Mouse (Mus musculus): ENCODE data around the gene Fam83d.

- TF ChIP-seq CTCF (IDR thresholded peaks at IDR 0.05; ENCODE audit: insufficient read depth, low read length): no peak
- no peak for TF ChIP-seq POLR2A (IDR thresholded peaks at IDR 0.05; ENCODE audit: borderline replicate concordance, extremely low read depth, low read depth, low read length)
Observed at GRCm38 (mm10) chr2:158833221-158833620, 65.3 kb downstream of the Fam83d start.
